Comparison of ENCODE assay signal across 9 mouse cellular contexts in the genomic region with DNA sequence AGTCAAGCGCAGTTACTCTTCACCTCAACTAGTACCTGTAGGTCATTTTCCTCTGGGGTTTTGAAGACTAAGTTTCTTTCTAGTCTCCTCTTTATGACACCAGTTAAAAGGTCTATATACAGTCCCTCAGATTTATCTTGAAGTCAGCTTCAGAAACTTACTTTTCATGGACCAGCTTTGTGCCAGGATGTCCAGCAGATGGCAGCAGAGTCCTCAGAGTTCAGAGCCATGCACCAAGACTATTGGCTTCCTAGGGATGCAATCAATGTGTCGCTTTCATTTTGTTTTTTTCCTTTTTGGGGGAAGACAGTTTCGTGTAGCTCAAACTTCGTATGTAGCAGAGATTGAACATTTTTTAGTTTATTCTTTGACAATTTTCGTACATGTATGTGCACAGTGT. TPM values are rescaled to one million over a fixed set of nuclear protein-coding genes. Genes with fewer than 3 reads are reported as not detected.
DNase-seq lines count a peak whose midpoint lies in the region; ATAC-seq and TF ChIP-seq lines count a peak whose summit lies in the region.
"Had no signal": no experiment of that assay in that cellular context is flagged by ENCODE, and none has a peak within 500 bp of the region (broad histone marks: within the 10 kb centered on the region; RNA-seq: fewer than 3 reads in every experiment).

No protein-coding gene starts in this region.

- no peak overlapping the region for H3K9ac ChIP-seq in forebrain, embryonic 15.5 days (replicated peaks)
- H3K9ac ChIP-seq: midbrain, embryonic 12.5 days had no signal

- TF ChIP-seq CTCF in layer of hippocampus, adult 2 months (conservative IDR thresholded peaks at IDR 0.05): peak; percentile 90

- H3K4me2 ChIP-seq in forebrain, embryonic 15.5 days (replicated peaks): no peak overlapping the region
- H3K4me2 ChIP-seq: midbrain, embryonic 12.5 days had no signal

- 31% methylated on average over 5 of the region's 5 CpGs for WGBS in forebrain, embryonic 15.5 days

- H3K27me3 ChIP-seq in forebrain, embryonic 15.5 days: no peaks in the 10 kb centered on the region
- H3K27me3 ChIP-seq: midbrain, embryonic 12.5 days had no signal

- H3K4me1 ChIP-seq in forebrain, embryonic 15.5 days: no peaks in the 10 kb centered on the region

- no peak overlapping the region for H3K4me3 ChIP-seq in forebrain, embryonic 15.5 days
- H3K4me3 ChIP-seq in layer of hippocampus, adult 2 months: no peak overlapping the region
- H3K4me3 ChIP-seq: midbrain, embryonic 12.5 days had no signal

- peaks cover 47% of the 10 kb centered on the region for H3K36me3 ChIP-seq in forebrain, embryonic 15.5 days

- H3K27ac ChIP-seq in forebrain, embryonic 15.5 days (replicated peaks): no peak overlapping the region
- H3K27ac ChIP-seq in layer of hippocampus, adult 2 months: no peak overlapping the region
- H3K27ac ChIP-seq: midbrain, embryonic 12.5 days had no signal

- peak; percentile 94 for DNase-seq in NIH3T3 (ENCODE audit: low read depth)
- peak; percentile 75 to 81 for DNase-seq in layer of hippocampus, adult 2 months (ENCODE audit: low spot score in 2 of 2)
- peak; percentile 86 for DNase-seq in lung, postnatal 10 days
- peak; percentile 81 for DNase-seq in right cerebral cortex, postnatal 14 days
- peak; percentile 52 to 69 for DNase-seq in urinary bladder, postnatal 36 days (ENCODE audit: low spot score in 2 of 2)

- H3K9me3 ChIP-seq in forebrain, embryonic 15.5 days: no peaks in the 10 kb centered on the region
- H3K9me3 ChIP-seq: midbrain, embryonic 12.5 days had no signal

- ATAC-seq in cerebellum, adult (ENCODE audit: insufficient number of reproducible peaks, low FRiP score, low TSS enrichment): peak; percentile 62; the same call in 1 of the 2 replicates
- peak; percentile 64 for ATAC-seq in forebrain, embryonic 15.5 days (replicated peaks)
- ATAC-seq in hematopoietic stem cell, adult 5-6 weeks (replicated peaks in 1 of 2; ENCODE audit: insufficient read depth in 1 of 2, low FRiP score in 2 of 2, low TSS enrichment in 1 of 2, low read depth in 1 of 2, poor library complexity in 2 of 2, severe bottlenecking in 2 of 2): peak; percentile 75 to 85

RNA-seq across cellular contexts. Expression of a gene that starts 1.1 kb away (rescaled TPM):
- polyA plus RNA-seq in forebrain, embryonic 15.5 days (2015; fragmentation: Nextera tagmentation; extraction: Ambion mirVana): 0.89 and 1.3 TPM in 2 replicates
- total RNA-seq in hematopoietic stem cell, adult 5-6 weeks (2017): 0.74 and 2.0 TPM in 2 replicates
- total RNA-seq in layer of hippocampus, adult 2 months (2021): 1 to 10 TPM; 1.9 to 2.3 TPM

RNA-seq across cellular contexts. Expression of a gene that starts 23.7 kb away (rescaled TPM):
- polyA plus RNA-seq in forebrain, embryonic 15.5 days (2015; fragmentation: Nextera tagmentation; extraction: Ambion mirVana): 42.6 and 42.9 TPM in 2 replicates
- 71.7 and 104 TPM in 2 replicates for total RNA-seq in hematopoietic stem cell, adult 5-6 weeks (2017)
- 10 to 100 TPM; 23.7 to 24.0 TPM for total RNA-seq in layer of hippocampus, adult 2 months (2021)
